Mouse (Mus musculus) heart, adult 11 months (tissue): ENCODE results near the gene Kcnb1.

Experiments used
- DNase-seq: peaks from one replicate; pipeline ENCODE4 v3.0.0; 2022

Gene Kcnb1

GRCm38 (mm10) chr2:167203505-167204166, 13.7 kb upstream of the Kcnb1 start:
- DNase-seq = no peak

- DNase-seq = no peak
Measured at GRCm38 (mm10) chr2:167201463-167202291, 11.7 kb upstream of the Kcnb1 start.

GRCm38 (mm10) chr2:167198660-167199427, 8.9 kb upstream of the Kcnb1 start:
- DNase-seq = no peak

- DNase-seq = peak; percentile 96
Measured at GRCm38 (mm10) chr2:167193361-167193760, 3.4 kb upstream of the Kcnb1 start.

- DNase-seq = peak; percentile 96
Measured at GRCm38 (mm10) chr2:167189291-167190075, 472 bp downstream of the Kcnb1 start.

GRCm38 (mm10) chr2:167188315-167189207, 1.4 kb downstream of the Kcnb1 start:
- DNase-seq = peak; percentile 98

GRCm38 (mm10) chr2:167187119-167187518, 2.8 kb downstream of the Kcnb1 start:
- DNase-seq = no peak

GRCm38 (mm10) chr2:167186544-167186943, 3.4 kb downstream of the Kcnb1 start:
- DNase-seq = no peak

- DNase-seq = no peak
Measured at GRCm38 (mm10) chr2:167186003-167186402, 4.0 kb downstream of the Kcnb1 start.

GRCm38 (mm10) chr2:167185432-167185831, 4.5 kb downstream of the Kcnb1 start:
- DNase-seq = no peak

- DNase-seq = no peak
Measured at GRCm38 (mm10) chr2:167181662-167182389, 8.1 kb downstream of the Kcnb1 start.

- no peak for DNase-seq
Measured at GRCm38 (mm10) chr2:167181096-167181495, 8.9 kb downstream of the Kcnb1 start.

- DNase-seq = no peak
Measured at GRCm38 (mm10) chr2:167179301-167179700, 10.7 kb downstream of the Kcnb1 start.

GRCm38 (mm10) chr2:167177231-167177641, 12.7 kb downstream of the Kcnb1 start:
- DNase-seq = no peak

GRCm38 (mm10) chr2:167175284-167175683, 14.7 kb downstream of the Kcnb1 start:
- peak; percentile 97 for DNase-seq

- DNase-seq = peak; percentile 99
Measured at GRCm38 (mm10) chr2:167173051-167173875, 16.7 kb downstream of the Kcnb1 start.

- peak; percentile 98 for DNase-seq
Measured at GRCm38 (mm10) chr2:167167515-167168212, 22.3 kb downstream of the Kcnb1 start.

GRCm38 (mm10) chr2:167163600-167163999, 26.4 kb downstream of the Kcnb1 start:
- peak; percentile 94 for DNase-seq

- DNase-seq = no peak
Measured at GRCm38 (mm10) chr2:167163134-167163533, 26.8 kb downstream of the Kcnb1 start.
